Mouse (Mus musculus) heart, embryonic 16.5 days (tissue): ENCODE measurements around the gene Hdlbp. TPM values are rescaled to one million over a fixed set of nuclear protein-coding genes. Genes with fewer than 3 reads are reported as not detected.
"Not testable (repeated sequence)": the region's sequence is repeated elsewhere in the genome, so short reads cannot be mapped to it uniquely, and the experiment has no call there.

Experiments
- ATAC-seq: fragments of 200-750 bp; cut with Nextera tagmentation; replicated peaks from 2 replicates; pipeline ENCODE4 v1.8.0; 2017; ENCODE audit warnings: moderate number of reproducible peaks; ENCODE audit not compliant: insufficient read depth, low FRiP score; ENCODE audit errors: extremely low read depth
- H3K27ac ChIP-seq: fragments of 300-500 bp; sonication (generic); 2 replicates; pipeline ENCODE4 v1.5.1; 2014; ENCODE audit warnings: mild to moderate bottlenecking, low read length, control low read depth, moderate library complexity
- H3K27me3 ChIP-seq: fragments of 300-500 bp; sonication (generic); 2 replicates; pipeline ENCODE4 v1.6.1; 2014; ENCODE audit warnings: low read length, mixed read lengths; ENCODE audit not compliant: control insufficient read depth, insufficient read depth
- H3K36me3 ChIP-seq: fragments of 300-500 bp; sonication (generic); 2 replicates; pipeline ENCODE4 v1.6.1; 2014; ENCODE audit not compliant: control insufficient read depth, insufficient read depth
- H3K4me1 ChIP-seq: fragments of 300-500 bp; sonication (generic); 2 replicates; pipeline ENCODE4 v1.6.1; 2014; ENCODE audit warnings: low read length, mixed read lengths; ENCODE audit not compliant: control insufficient read depth, insufficient read depth
- H3K4me2 ChIP-seq: fragments of 300-500 bp; sonication (generic); 2 replicates; pipeline ENCODE4 v1.6.1; 2014; ENCODE audit warnings: low read depth, mild to moderate bottlenecking, control low read depth, low read length
- H3K4me3 ChIP-seq: fragments of 300-500 bp; sonication (generic); 2 replicates; pipeline ENCODE4 v1.5.1; 2014; ENCODE audit warnings: mild to moderate bottlenecking, control low read depth, low read length
- H3K9ac ChIP-seq: fragments of 300-500 bp; sonication (generic); 2 replicates; pipeline ENCODE4 v1.6.1; 2014; ENCODE audit warnings: low read length, control low read depth
- H3K9me3 ChIP-seq: fragments of 300-500 bp; sonication (generic); replicated peaks from 2 replicates; pipeline ENCODE4 v1.6.1; 2016; ENCODE audit warnings: low read length; ENCODE audit not compliant: control insufficient read depth
- WGBS: fragments of 180-500 bp; shearing (Covaris S2); extraction: QIAGEN DNeasy Blood & Tissue Kit; methylation state at CpG from one replicate; pipeline ENCODE4 v1.1.7; 2014; 5-methylcytosine and 5-hydroxymethylcytosine counted together
- polyA plus RNA-seq: library from polyadenylated mRNA; unstranded; fragments of >200 nt; fragmentation: Nextera tagmentation; extraction: Ambion mirVana; gene quantifications from 2 replicates; pipeline ENCODE4 v1.2.1, GENCODE M21; 2015

Gene Hdlbp
- polyA plus RNA-seq, 1 experiment from 2014 or later: 116 TPM

DNA sequence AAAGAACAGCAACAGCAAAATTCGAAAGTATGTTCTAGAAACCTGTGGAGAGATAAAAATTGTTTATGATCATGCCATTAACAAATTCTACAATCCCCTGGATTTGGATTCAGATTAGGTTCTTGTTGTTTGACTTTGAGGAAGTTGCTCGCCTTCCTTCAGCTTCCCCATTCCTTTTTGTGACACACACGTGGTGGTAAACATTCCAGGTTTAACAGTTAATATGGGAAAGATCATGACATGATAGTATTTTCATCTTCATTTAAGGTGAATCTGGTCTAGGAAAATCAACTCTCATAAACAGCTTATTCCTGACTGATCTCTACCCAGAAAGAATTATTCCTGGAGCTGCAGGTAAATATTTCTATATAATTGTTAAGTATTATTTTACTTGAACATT is 16.7 kb upstream of the Hdlbp start:
- Histone ChIP-seq H3K9me3 (no peaks in the 10 kb centered on the region), H3K4me3 (no peak overlapping the region), H3K9ac (no peak overlapping the region), H3K4me1 (no peaks in the 10 kb centered on the region), H3K4me2 (no peak overlapping the region), H3K36me3 (peaks cover 41% of the 10 kb centered on the region), H3K27ac (no peak overlapping the region), H3K27me3 (no peaks in the 10 kb centered on the region)
- no peak for ATAC-seq
- 77% methylated on average over 3 of the region's 3 CpGs for WGBS

DNA sequence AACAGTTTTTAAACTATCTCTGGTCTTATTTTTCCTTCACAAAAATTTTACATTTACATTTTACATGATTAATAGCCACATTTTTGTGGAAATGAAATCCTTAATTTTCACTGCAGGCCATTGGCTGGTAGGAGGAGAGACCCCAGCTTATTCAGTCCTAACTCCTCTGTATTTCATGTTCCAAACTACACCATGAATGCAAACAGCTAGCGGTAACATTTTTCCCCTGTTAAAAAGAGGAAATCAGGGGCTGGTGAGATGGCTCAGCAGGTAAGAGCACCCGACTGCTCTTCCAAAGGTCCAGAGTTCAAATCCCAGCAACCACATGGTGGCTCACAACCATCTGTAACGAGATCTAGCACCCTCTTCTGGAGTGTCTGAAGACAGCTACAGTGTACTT is 7.7 kb upstream of the Hdlbp start:
- H3K9ac ChIP-seq, H3K27me3 ChIP-seq, H3K4me3 ChIP-seq, ATAC-seq, H3K9me3 ChIP-seq, H3K27ac ChIP-seq, H3K36me3 ChIP-seq, H3K4me2 ChIP-seq: not testable (repeated sequence)
- H3K4me1 ChIP-seq: peaks cover 13% of the 10 kb centered on the region
- WGBS: 93% methylated on average over 2 of the region's 3 CpGs

DNA sequence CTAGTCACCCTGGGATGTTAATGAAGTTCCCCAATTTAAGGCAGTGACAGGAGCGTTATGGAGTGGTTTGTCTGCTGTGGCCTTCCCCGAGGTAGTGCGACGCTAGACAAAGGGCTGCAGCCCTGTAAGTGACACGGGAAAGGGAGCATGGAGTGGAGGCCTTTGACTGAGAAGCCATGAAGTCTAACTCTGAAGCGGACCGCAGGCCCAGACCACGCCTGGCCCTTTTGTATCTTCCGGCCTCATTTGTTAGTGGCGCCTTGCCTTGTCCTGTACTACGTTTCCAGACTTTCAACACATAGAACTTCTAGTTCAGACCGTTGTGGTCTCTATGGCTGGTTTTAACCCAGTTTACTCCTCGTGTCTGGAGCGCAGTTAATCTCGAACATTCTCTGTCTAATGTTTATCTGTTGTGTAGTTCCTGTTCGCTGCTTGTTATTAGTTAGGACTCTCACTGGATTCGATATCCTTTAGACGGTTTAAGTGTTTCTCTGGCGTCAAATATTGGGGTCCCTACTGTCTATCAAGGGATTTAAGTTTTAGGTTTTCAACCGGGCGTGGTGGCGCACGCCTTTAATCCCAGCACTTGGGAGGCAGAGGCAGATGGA is 965 bp upstream of the Hdlbp start:
- ATAC-seq: no peak
- 3% methylated on average over 23 of the region's 23 CpGs for WGBS
- Histone ChIP-seq H3K36me3 (no peaks in the 10 kb centered on the region), H3K27me3 (no peaks in the 10 kb centered on the region), H3K4me3 (peak overlapping the region; percentile 97), H3K4me1 (peaks cover 14% of the 10 kb centered on the region), H3K9ac (peak overlapping the region; percentile 87), H3K4me2 (peak overlapping the region; percentile 64), H3K27ac (peak overlapping the region; percentile 93), H3K9me3 (no peaks in the 10 kb centered on the region)

DNA sequence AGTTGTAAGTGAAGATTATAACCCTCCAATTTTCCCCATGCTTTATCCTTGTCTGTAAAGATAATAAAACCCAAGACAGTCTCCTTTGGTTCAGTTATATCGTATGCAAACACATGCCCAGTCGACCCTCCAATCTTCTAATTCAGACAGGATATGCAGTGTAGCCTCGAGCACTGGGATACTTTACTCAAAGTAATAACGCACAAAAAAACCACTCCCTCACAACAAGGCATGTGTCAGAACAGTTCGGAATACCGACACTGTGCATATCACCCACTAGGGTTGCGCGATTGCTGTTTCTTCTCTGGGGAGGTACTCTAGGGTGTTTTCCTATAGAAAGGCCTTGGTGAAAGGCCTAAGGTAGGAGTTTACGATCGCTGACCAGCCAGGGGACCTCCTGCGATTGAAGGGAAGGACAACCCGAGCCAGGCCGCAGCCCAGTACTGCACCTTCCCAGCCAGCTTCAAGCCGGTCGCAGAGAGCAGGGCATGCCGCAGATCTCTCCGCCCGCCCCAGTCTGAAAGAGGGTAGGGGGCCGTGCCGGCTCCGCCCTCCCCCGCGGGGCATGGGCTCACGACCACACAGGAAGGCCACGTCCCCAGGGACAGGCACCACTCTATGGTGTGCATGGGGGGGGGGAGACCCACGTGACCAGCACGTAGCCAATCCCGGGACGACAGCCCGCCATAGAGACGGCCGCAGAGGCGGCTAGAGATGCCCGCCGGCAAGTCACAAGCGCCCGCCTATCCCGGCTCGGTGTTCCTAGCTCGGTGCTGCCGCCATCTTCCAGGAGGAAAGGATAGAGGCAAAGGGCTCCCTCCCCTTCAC is 643 bp downstream of the Hdlbp start:
- H3K27ac ChIP-seq: peak overlapping the region; percentile 98
- H3K27me3 ChIP-seq: no peaks in the 10 kb centered on the region
- peaks cover 14% of the 10 kb centered on the region for H3K4me1 ChIP-seq
- peak overlapping the region; percentile 70 for H3K4me2 ChIP-seq
- WGBS: under 1% methylated on average over 41 of the region's 41 CpGs
- H3K9me3 ChIP-seq: no peaks in the 10 kb centered on the region
- H3K9ac ChIP-seq: peak overlapping the region; percentile 88
- ATAC-seq: peak; percentile 96
- H3K36me3 ChIP-seq: no peaks in the 10 kb centered on the region
- peak overlapping the region; percentile 97 for H3K4me3 ChIP-seq

DNA sequence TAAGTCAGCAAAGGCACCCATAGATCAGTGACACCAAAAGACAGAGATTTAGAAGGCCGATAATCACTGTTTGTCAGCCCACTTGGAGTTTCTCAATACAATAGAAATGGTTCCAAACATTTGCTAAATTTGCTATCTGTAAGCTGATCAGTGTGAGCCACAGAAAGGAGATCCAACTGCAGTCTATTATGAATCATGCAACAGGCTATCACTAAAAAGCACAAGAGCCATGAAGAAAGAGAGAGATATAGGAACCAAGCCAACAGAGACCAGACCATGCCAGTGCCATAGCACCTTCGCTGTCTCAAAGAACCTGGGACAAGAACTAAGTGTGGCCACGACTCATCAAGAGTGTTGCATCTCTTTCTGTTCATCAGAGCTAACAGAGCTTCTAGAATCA is 2.9 kb downstream of the Hdlbp start:
- 87% methylated on average over 3 of the region's 3 CpGs for WGBS
- peaks cover 11% of the 10 kb centered on the region for H3K4me1 ChIP-seq
- ATAC-seq: no peak

DNA sequence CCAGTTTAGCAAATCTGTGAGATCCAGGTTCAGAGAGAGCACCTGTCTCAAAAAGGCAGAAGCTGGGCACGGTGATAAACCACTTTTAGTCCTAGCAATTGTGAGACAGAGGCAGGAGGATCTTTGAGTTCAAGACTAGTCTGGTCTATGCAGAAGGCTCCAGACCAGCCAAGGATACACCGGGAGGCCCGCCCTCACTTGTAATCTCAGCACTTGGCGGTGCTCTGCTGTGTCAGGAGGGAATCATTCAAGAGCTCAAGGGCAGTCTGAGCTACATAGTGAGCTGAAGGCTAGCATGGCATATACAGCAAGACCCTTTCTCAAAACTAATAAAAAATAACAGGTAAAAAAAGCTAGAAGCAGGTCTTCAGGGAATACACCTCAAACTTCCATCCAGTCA is 10.0 kb downstream of the Hdlbp start:
- no peak for ATAC-seq
- H3K9ac ChIP-seq: no peak overlapping the region
- H3K36me3 ChIP-seq: no peaks in the 10 kb centered on the region
- no peak overlapping the region for H3K27ac ChIP-seq
- no peak overlapping the region for H3K4me2 ChIP-seq
- H3K4me1 ChIP-seq: peaks cover 4% of the 10 kb centered on the region; the same call in 1 of the 2 replicates
- WGBS: 76% methylated on average over 4 of the region's 4 CpGs
- H3K27me3 ChIP-seq: no peaks in the 10 kb centered on the region
- no peak overlapping the region for H3K4me3 ChIP-seq
- H3K9me3 ChIP-seq: no peaks in the 10 kb centered on the region

More for the DNA sequence above, 2.9 kb downstream of the Hdlbp start:
- Histone ChIP-seq H3K36me3 (no peaks in the 10 kb centered on the region), H3K4me2 (no peak overlapping the region), H3K9ac (no peak overlapping the region), H3K9me3 (no peaks in the 10 kb centered on the region), H3K4me3 (no peak overlapping the region), H3K27ac (no peak overlapping the region), H3K27me3 (no peaks in the 10 kb centered on the region)

DNA sequence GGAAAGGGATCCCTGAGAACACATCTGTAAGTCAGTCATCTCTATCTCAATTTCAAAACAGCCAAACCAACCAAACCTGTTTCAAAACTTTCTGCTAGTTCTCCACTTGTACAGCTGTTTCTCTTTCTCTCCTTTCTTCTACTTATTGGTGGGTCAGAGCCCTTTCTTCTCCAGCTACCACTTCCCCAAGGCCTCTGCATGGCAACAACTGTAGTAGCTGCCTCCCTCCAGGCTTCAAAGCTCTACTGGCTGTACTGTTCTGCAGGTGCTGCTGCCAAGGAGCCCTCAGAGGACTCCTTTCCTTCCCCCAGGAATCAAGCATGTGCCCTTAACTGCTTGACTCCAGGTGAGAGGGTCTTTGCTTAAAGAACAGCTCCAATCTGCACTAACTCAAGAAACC is 12.9 kb downstream of the Hdlbp start:
- ATAC-seq: peak; percentile 49; the same call in 1 of the 2 replicates
- Histone ChIP-seq H3K27ac (no peak overlapping the region), H3K36me3 (no peaks in the 10 kb centered on the region), H3K4me1 (peaks cover 2% of the 10 kb centered on the region; the same call in 1 of the 2 replicates), H3K9me3 (no peaks in the 10 kb centered on the region), H3K9ac (no peak overlapping the region), H3K4me3 (no peak overlapping the region), H3K4me2 (no peak overlapping the region), H3K27me3 (no peaks in the 10 kb centered on the region)

DNA sequence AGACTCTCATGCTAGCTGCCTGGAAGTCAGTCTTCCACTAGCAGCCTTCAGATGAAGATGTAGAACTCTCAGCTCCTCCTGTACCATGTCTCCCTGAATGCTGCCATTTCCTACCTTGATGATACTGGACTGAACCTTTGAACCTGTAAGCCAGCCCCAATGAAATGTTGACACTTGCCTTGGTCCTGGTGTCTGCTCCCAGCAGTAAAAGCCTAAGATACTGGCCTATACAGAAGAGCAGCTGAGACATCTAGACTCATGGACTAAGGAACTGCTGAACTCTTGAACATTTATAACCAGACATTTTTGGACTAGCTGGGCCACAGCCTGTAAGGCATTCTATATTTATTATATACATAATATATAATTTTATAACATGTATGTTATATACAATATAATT is 13.5 kb downstream of the Hdlbp start:
- Histone ChIP-seq H3K27me3 (no peaks in the 10 kb centered on the region), H3K27ac (no peak overlapping the region), H3K9me3 (no peaks in the 10 kb centered on the region), H3K4me1 (no peaks in the 10 kb centered on the region; the same call in 1 of the 2 replicates), H3K9ac (no peak overlapping the region), H3K4me3 (no peak overlapping the region), H3K4me2 (no peak overlapping the region), H3K36me3 (no peaks in the 10 kb centered on the region)
- ATAC-seq: no peak

DNA sequence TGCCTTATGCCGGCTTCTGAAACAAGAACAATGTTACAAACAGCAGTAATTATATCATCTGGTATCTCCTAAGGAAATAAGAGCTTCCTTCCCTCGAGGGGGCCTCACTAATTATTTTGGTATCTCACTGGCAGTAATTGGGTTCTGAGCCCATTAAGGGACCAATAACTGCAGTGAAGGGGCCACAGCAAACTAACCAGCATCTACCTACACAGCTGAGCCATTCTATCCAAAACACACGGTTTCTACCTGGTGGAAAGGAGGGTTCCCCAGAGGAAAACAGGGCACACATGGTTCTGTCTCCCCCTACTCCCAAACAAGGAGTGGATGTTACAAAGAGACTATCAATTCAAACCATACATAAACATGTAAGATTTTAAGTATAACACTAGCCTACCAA is 19.5 kb downstream of the Hdlbp start:
- H3K9ac ChIP-seq: no peak overlapping the region
- H3K27me3 ChIP-seq: no peaks in the 10 kb centered on the region
- H3K4me1 ChIP-seq: peaks cover 5% of the 10 kb centered on the region
- H3K36me3 ChIP-seq: no peaks in the 10 kb centered on the region
- H3K4me2 ChIP-seq: no peak overlapping the region
- 56% methylated on average over 3 of the region's 3 CpGs for WGBS
- no peak overlapping the region for H3K27ac ChIP-seq
- no peak overlapping the region for H3K4me3 ChIP-seq
- ATAC-seq: no peak
- H3K9me3 ChIP-seq: no peaks in the 10 kb centered on the region
